Mouse (Mus musculus) intestine, embryonic 14.5 days (tissue): ENCODE measurements around the gene Arhgef26. TPM values are rescaled to one million over a fixed set of nuclear protein-coding genes. Genes with fewer than 3 reads are reported as not detected.

Experiments
- ATAC-seq: fragments of 200-750 bp; cut with Nextera tagmentation; replicated peaks from 2 replicates; pipeline ENCODE4 v1.8.0; 2017; ENCODE audit warnings: low read depth, moderate number of reproducible peaks, moderate TSS enrichment, moderate library complexity; ENCODE audit not compliant: low FRiP score, low TSS enrichment
- DNase-seq: peaks from one replicate; pipeline ENCODE4 v3.0.0-alpha.2; 2018; ENCODE audit warnings: low spot score
- H3K27ac ChIP-seq: fragments of 300-500 bp; sonication (generic); 2 replicates; pipeline ENCODE4 v1.5.1; 2014; ENCODE audit warnings: low read depth, mild to moderate bottlenecking, control low read depth
- H3K27me3 ChIP-seq: fragments of 300-500 bp; sonication (generic); replicated peaks from 2 replicates; pipeline ENCODE4 v1.6.1; 2014; ENCODE audit warnings: low read length, control low read depth; ENCODE audit not compliant: control insufficient read depth, insufficient read depth
- H3K36me3 ChIP-seq: fragments of 300-500 bp; sonication (generic); 2 replicates; pipeline ENCODE4 v1.6.1; 2014; ENCODE audit warnings: low read length, control low read depth; ENCODE audit not compliant: control insufficient read depth, insufficient read depth
- H3K4me1 ChIP-seq: fragments of 300-500 bp; sonication (generic); replicated peaks from 2 replicates; pipeline ENCODE4 v1.6.1; 2014; ENCODE audit warnings: low read length, control low read depth, mixed read lengths; ENCODE audit not compliant: control insufficient read depth, insufficient read depth
- H3K4me2 ChIP-seq: fragments of 300-500 bp; sonication (generic); 2 replicates; pipeline ENCODE4 v1.6.1; 2014; ENCODE audit warnings: low read length
- H3K4me3 ChIP-seq: fragments of 300-500 bp; sonication (generic); 2 replicates; pipeline ENCODE4 v1.5.1; 2014; ENCODE audit warnings: low read depth, low read length, control low read depth, mixed read lengths
- H3K9ac ChIP-seq: fragments of 300-500 bp; sonication (generic); 2 replicates; pipeline ENCODE4 v1.6.1; 2014; ENCODE audit warnings: mild to moderate bottlenecking, low read length
- H3K9me3 ChIP-seq: fragments of 300-500 bp; sonication (generic); 2 replicates; pipeline ENCODE4 v1.6.1; 2016; ENCODE audit warnings: low read length, control low read depth; ENCODE audit not compliant: control insufficient read depth
- WGBS: fragments of 180-500 bp; shearing (Covaris S2); extraction: QIAGEN DNeasy Blood & Tissue Kit; methylation state at CpG from one replicate; pipeline ENCODE4 v1.1.7; 2014; 5-methylcytosine and 5-hydroxymethylcytosine counted together
- polyA plus RNA-seq: library from polyadenylated mRNA; unstranded; fragments of >200 nt; fragmentation: Nextera tagmentation; extraction: Ambion mirVana; gene quantifications from 2 replicates; pipeline ENCODE4 v1.2.1, GENCODE M21; 2014

Arhgef26 gene
- polyA plus RNA-seq, 1 experiment from 2014 or later: 14.6 TPM

DNA sequence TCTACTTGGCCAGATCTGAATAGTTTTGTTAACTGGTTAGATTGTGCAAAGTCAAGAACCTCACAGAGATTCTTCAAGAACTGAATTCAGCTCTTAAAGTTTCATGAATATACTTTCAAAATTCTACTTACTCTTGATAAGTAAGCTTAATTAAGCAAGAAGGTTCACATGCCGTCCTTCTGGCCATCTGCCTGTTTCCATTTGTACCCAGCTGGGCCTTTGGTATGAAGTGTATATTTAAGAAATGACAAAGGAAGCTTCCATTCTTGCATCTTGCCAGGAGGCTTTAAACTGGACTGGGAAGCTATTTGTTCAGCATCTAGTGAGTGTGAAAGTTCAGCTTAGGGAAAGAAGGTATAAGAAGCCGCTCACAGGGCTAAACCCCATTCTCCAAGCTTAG lies 34.7 kb downstream of the Arhgef26 start:
- Histone ChIP-seq H3K27ac (peak overlapping the region; percentile 7; the same call in 1 of the 2 replicates), H3K4me2 (no peak overlapping the region), H3K4me1 (peaks cover 2% of the 10 kb centered on the region; the same call in 1 of the 2 replicates), H3K36me3 (no peaks in the 10 kb centered on the region), H3K9ac (no peak overlapping the region), H3K4me3 (no peak overlapping the region), H3K9me3 (no peaks in the 10 kb centered on the region), H3K27me3 (no peaks in the 10 kb centered on the region)
- DNase-seq (no peak), ATAC-seq (no peak)
- WGBS: 48% methylated on average over 2 of the region's 2 CpGs

DNA sequence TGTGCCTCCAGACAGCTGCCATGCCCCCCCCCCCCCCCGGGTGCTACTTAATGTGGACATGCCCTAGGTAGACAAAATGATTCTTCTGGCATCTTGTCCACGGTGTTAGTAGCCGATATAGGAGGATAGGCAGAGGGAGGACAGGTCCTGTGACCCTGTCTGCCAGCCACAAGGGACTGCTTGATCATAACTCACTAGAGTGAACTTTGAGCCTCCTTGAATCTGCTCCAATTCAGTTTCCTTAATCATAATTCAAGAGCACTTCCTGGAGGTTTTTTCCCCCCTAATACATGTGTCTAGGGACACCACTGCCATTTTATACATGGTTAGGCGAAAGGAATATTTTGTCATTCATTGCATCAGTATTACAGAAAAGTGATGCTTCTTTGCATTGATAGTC lies 36.2 kb downstream of the Arhgef26 start:
- Histone ChIP-seq H3K9ac (no peak overlapping the region), H3K4me2 (no peak overlapping the region), H3K4me1 (peaks cover 2% of the 10 kb centered on the region; the same call in 1 of the 2 replicates), H3K9me3 (no peaks in the 10 kb centered on the region), H3K4me3 (no peak overlapping the region), H3K36me3 (no peaks in the 10 kb centered on the region), H3K27me3 (no peaks in the 10 kb centered on the region), H3K27ac (no peak overlapping the region)
- ATAC-seq (no peak; the same call in 1 of the 2 replicates), DNase-seq (no peak)
- 91% methylated on average over 4 of the region's 4 CpGs for WGBS

DNA sequence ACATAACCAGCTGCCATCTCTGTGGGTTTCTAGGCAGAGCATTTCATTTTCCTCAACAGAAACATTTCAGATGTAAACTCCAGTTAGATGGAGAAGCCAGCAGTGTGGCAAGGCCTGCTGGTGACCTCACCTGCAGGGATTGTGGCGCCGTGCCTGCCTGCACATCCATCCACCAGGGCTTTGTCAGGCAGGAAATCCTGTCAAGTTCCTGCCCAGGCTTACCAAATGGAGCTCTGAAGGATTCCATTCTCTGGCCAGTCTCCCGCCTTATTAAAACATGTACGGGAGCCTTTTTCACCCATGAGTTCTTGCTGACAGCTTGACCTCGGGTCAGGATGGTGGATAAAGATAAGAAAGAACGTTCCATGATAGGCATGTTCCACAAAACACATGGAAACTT lies 36.7 kb downstream of the Arhgef26 start:
- H3K4me3 ChIP-seq: no peak overlapping the region
- ATAC-seq: no peak
- H3K9me3 ChIP-seq: no peaks in the 10 kb centered on the region
- no peaks in the 10 kb centered on the region for H3K36me3 ChIP-seq
- H3K27me3 ChIP-seq: no peaks in the 10 kb centered on the region
- H3K9ac ChIP-seq: no peak overlapping the region
- 61% methylated on average over 6 of the region's 6 CpGs for WGBS
- DNase-seq: no peak
- H3K4me2 ChIP-seq: no peak overlapping the region
- no peak overlapping the region for H3K27ac ChIP-seq
- peaks cover 2% of the 10 kb centered on the region; the same call in 1 of the 2 replicates for H3K4me1 ChIP-seq

DNA sequence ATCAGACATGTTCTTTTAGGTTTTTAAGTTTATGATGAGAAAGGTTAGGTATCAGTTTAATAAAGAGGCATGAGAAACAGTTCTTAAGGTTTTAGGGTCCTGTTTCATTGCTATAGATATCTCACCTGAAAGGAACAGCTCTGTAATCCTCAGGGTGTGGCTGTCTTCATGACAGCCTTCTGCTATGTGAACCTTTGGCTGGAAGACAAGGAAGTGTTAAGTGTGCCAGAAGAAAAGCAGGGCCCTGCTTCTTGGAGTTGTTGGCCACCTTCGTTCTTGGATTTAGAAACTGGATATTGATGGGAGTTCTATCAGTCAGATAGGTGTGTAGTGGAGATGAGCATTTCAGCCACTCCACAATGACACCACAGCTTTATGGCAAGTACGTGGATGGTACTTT lies 38.6 kb downstream of the Arhgef26 start:
- Histone ChIP-seq H3K9ac (no peak overlapping the region), H3K4me2 (no peak overlapping the region), H3K4me3 (no peak overlapping the region), H3K27ac (no peak overlapping the region), H3K4me1 (peaks cover 2% of the 10 kb centered on the region; the same call in 1 of the 2 replicates), H3K36me3 (peaks cover 7% of the 10 kb centered on the region), H3K9me3 (no peaks in the 10 kb centered on the region), H3K27me3 (no peaks in the 10 kb centered on the region)
- no peak for DNase-seq
- 83% methylated on average over 2 of the region's 2 CpGs for WGBS
- ATAC-seq: no peak

DNA sequence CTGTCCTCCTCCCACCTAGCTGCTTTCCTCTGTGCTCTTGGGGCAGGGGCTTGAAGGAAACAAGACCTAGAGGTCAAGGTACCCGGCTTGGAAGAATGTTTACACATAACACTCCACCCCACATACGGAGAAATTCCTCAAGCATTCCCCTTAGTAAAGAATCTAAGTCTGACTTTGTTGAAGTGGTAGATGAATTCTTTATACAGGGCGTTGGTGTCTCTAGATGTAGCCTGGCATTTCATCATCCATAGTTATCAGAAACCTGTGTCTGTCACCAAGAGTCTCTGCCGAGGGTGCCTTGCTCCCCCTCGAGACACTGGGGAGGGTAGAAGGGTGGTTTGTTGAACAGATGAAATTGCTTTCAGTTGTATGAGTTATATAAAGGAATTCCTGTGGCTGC lies 41.8 kb downstream of the Arhgef26 start:
- WGBS: 20% methylated on average over 5 of the region's 5 CpGs
- Histone ChIP-seq H3K27ac (no peak overlapping the region), H3K4me1 (no peaks in the 10 kb centered on the region), H3K4me3 (no peak overlapping the region), H3K36me3 (peaks cover 10% of the 10 kb centered on the region), H3K4me2 (no peak overlapping the region), H3K27me3 (no peaks in the 10 kb centered on the region), H3K9ac (no peak overlapping the region), H3K9me3 (no peaks in the 10 kb centered on the region)
- no peak for DNase-seq
- ATAC-seq: no peak

DNA sequence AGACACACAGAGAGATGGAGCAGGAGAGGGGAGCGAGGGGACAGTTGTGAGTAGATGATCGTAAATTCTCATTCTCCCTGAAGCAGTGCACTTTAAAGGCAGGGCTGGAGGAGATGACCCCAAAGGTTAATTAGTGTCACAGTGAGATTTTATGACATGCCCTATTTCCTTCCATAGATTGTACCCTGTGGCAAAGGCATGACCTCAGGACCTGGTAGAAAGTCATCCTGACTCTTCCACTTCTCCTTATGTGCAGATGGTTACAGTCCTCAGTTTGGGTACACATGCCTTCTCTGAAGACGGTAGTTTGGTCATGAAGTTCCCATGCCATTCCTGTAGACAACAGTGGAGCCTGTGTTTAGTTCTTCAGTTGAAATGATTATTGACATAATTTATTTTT lies 42.3 kb downstream of the Arhgef26 start:
- ATAC-seq: no peak
- DNase-seq: no peak
- Histone ChIP-seq H3K27ac (no peak overlapping the region), H3K36me3 (peaks cover 10% of the 10 kb centered on the region), H3K9ac (no peak overlapping the region), H3K4me1 (no peaks in the 10 kb centered on the region), H3K4me2 (no peak overlapping the region), H3K9me3 (no peaks in the 10 kb centered on the region), H3K27me3 (no peaks in the 10 kb centered on the region), H3K4me3 (no peak overlapping the region)
- 69% methylated on average over 3 of the region's 3 CpGs for WGBS

DNA sequence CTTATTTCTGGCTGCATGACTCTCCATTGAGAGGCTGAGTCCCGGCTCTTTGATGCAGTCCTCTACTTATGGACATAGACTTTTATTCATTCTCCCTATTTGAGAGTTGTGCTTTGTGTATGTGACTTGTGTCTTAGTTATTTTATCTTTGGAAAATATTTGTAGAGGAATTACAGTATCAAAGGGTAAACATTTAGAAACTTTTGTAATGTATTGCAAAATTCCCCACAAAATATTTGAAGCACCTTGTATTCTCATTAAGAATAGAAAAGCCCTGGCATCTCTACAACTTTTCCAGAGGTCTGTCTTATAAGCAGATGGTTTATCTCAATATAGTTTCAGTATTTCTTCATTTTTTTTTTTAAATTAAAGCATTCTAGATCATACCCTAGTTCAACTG lies 44.7 kb downstream of the Arhgef26 start:
- H3K27ac ChIP-seq: no peak overlapping the region

DNA sequence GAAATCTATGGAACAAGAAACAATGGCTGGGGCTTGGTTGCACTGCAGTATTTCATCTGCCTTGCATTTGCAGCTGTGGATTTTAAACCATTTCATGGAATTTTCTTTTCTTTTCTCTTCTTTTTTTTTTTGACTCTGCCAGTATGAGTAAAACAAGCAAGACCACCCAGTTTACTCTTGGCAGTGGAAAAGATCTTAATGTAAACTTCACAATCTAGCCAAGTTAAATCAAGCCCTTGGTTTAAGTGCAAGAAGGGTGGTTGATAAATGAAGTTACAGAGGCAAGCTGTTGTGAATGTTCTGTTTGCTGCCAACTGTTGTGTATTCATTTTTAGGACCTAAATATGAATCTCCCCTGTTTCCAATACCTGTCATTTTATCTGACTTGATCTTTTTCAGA lies 54.5 kb downstream of the Arhgef26 start:
- H3K9me3 ChIP-seq: no peaks in the 10 kb centered on the region
- H3K4me3 ChIP-seq: no peak overlapping the region
- H3K9ac ChIP-seq: no peak overlapping the region
- peaks cover 8% of the 10 kb centered on the region; the same call in 1 of the 2 replicates for H3K4me1 ChIP-seq
- no peaks in the 10 kb centered on the region for H3K36me3 ChIP-seq
- no peak for DNase-seq
- no peak overlapping the region for H3K4me2 ChIP-seq
- no peaks in the 10 kb centered on the region for H3K27me3 ChIP-seq
- peak overlapping the region; percentile 76 for H3K27ac ChIP-seq
- ATAC-seq: no peak

More for the DNA sequence above, 44.7 kb downstream of the Arhgef26 start:
- Histone ChIP-seq H3K27me3 (no peaks in the 10 kb centered on the region), H3K4me2 (no peak overlapping the region), H3K4me3 (no peak overlapping the region), H3K9me3 (no peaks in the 10 kb centered on the region), H3K9ac (no peak overlapping the region), H3K4me1 (no peaks in the 10 kb centered on the region), H3K36me3 (peaks cover 12% of the 10 kb centered on the region)
- no peak for DNase-seq
- ATAC-seq: no peak
- 69% methylated on average over 1 of the region's 1 CpGs for WGBS

DNA sequence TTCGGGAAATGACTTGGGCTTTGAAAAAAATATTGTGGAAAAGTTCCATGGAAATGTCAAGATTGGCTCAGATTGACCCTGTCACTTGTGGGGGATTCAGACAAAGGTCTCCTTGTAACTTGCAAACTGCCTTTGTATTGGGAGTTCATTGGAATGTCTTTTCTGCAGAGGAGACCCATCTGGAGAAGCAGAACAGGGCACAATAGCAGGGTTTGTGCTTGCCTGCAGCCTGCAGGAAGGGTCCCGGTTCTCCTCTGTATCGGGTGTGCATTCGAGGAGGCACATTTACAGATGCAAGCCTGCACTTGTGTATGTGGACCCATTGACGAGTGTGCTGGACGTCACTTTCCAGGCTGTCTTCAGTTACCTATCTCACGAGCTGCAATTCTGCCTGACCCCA lies 56.1 kb downstream of the Arhgef26 start:
- H3K36me3 ChIP-seq: no peaks in the 10 kb centered on the region

More for the DNA sequence above, 56.1 kb downstream of the Arhgef26 start:
- DNase-seq (no peak), ATAC-seq (no peak)
- WGBS: 78% methylated on average over 7 of the region's 7 CpGs
- Histone ChIP-seq H3K9ac (no peak overlapping the region), H3K4me3 (no peak overlapping the region), H3K9me3 (no peaks in the 10 kb centered on the region), H3K4me1 (peaks cover 8% of the 10 kb centered on the region; the same call in 1 of the 2 replicates), H3K27ac (no peak overlapping the region), H3K4me2 (no peak overlapping the region), H3K27me3 (no peaks in the 10 kb centered on the region)
